Mouse (Mus musculus) left cerebral cortex, adult 6 months (tissue): ENCODE data around the gene Ifne. TPM values are rescaled to one million over a fixed set of nuclear protein-coding genes. Genes with fewer than 3 reads are reported as not detected.

Experiments used
- long read RNA-seq, 2 experiments: library from polyadenylated mRNA; unstranded; transcript quantifications; one replicate each; pipeline ENCODE4 v2.0.0; 2019 to 2020
- polyA plus RNA-seq: library from polyadenylated mRNA; unstranded; fragments of <200 nt; fragmentation: Nextera tagmentation; gene quantifications from 2 replicates; pipeline ENCODE4 v1.2.3, GENCODE M21; 2021

Ifne gene
- polyA plus RNA-seq, result not detected in 2 replicates
- long read RNA-seq, experiment 1, result 0 reads
- long read RNA-seq, experiment 2, result 0 reads

GRCm38 (mm10) chr4:88880101-88880500 is at the start of gene Ifne:
Gene Ifne (minus strand): TSS chr4:88880201.

GRCm38 (mm10) chr4:88849698-88850097 is 30.3 kb downstream of the Ifne start, which contains the start of gene Ifna1:
Gene Ifna1 (plus strand): TSS chr4:88850087.

GRCm38 (mm10) chr4:88841438-88841911 is 38.5 kb downstream of the Ifne start, which contains the start of gene Ifna4:
Gene Ifna4 (plus strand): TSS chr4:88841861.

GRCm38 (mm10) chr4:88835225-88835624 is 44.8 kb downstream of the Ifne start, which contains the start of gene Ifna5:
Gene Ifna5 (plus strand): TSS chr4:88835525.

Other genes with a start within 250 kb of the Ifne start
- not detected in 2 replicates for gene C87499, start 245.8 kb downstream of the Ifne start, polyA plus RNA-seq
- gene Ifna13, start 235.7 kb downstream of the Ifne start, polyA plus RNA-seq, result not detected in 2 replicates
- gene Ifna16, start 203.3 kb downstream of the Ifne start, polyA plus RNA-seq, result not detected in 2 replicates
- gene Ifna2, start 196.3 kb downstream of the Ifne start, polyA plus RNA-seq, result not detected in 2 replicates
- not detected in 2 replicates for gene Ifnab, start 188.8 kb downstream of the Ifne start, polyA plus RNA-seq
- 1.0 and 1.5 TPM in 2 replicates for gene Gm26566, start 158.4 kb downstream of the Ifne start, polyA plus RNA-seq
- 57.9 and 73.6 TPM in 2 replicates for gene Klhl9, start 157.7 kb downstream of the Ifne start, polyA plus RNA-seq
- gene Gm13271, start 125.3 kb downstream of the Ifne start, polyA plus RNA-seq, result not detected in 2 replicates
- not detected in 2 replicates for gene Gm13283, start 120.1 kb downstream of the Ifne start, polyA plus RNA-seq
- gene Gm13290, start 106.4 kb downstream of the Ifne start, polyA plus RNA-seq, result not detected in 2 replicates
- gene Gm13289, start 103.3 kb downstream of the Ifne start, polyA plus RNA-seq, result not detected in 2 replicates
- not detected in 2 replicates for gene Gm13272, start 100.4 kb downstream of the Ifne start, polyA plus RNA-seq
- gene Ifnz, start 98.1 kb downstream of the Ifne start, polyA plus RNA-seq, result not detected in 2 replicates
- not detected in 2 replicates for gene Gm13276, start 94.5 kb downstream of the Ifne start, polyA plus RNA-seq
- gene Gm13277, start 91.6 kb downstream of the Ifne start, polyA plus RNA-seq, result not detected in 2 replicates
- not detected in 2 replicates for gene Gm13278, start 88.7 kb downstream of the Ifne start, polyA plus RNA-seq
- not detected in 2 replicates for gene Gm13275, start 85.7 kb downstream of the Ifne start, polyA plus RNA-seq
- gene Gm13279, start 82.8 kb downstream of the Ifne start, polyA plus RNA-seq, result not detected in 2 replicates
- not detected in 2 replicates for gene Gm13285, start 80.5 kb downstream of the Ifne start, polyA plus RNA-seq
- gene Gm13287, start 76.9 kb downstream of the Ifne start, polyA plus RNA-seq, result not detected in 2 replicates
- not detected in 2 replicates for gene Gm13288, start 74.7 kb downstream of the Ifne start, polyA plus RNA-seq
- gene Ifna7, start 64.0 kb downstream of the Ifne start, polyA plus RNA-seq, result not detected in 2 replicates
- gene Ifna11, start 60.2 kb downstream of the Ifne start, polyA plus RNA-seq, result not detected in 2 replicates
- gene Ifna6, start 52.8 kb downstream of the Ifne start, polyA plus RNA-seq, result not detected in 2 replicates
- not detected in 2 replicates for gene Ifna5, start 44.7 kb downstream of the Ifne start, polyA plus RNA-seq
- not detected in 2 replicates for gene Ifna4, start 38.3 kb downstream of the Ifne start, polyA plus RNA-seq
- not detected in 2 replicates for gene Ifna1, start 30.1 kb downstream of the Ifne start, polyA plus RNA-seq